Mouse (Mus musculus): ENCODE results near the gene Itpa. TPM values are rescaled to one million over a fixed set of nuclear protein-coding genes. Genes with fewer than 3 reads are reported as not detected.
"Not testable (repeated sequence)": the region's sequence is repeated elsewhere in the genome, so short reads cannot be mapped to it uniquely, and the experiment has no call there.

Gene Itpa
- total RNA-seq (2021) = 10 to 100 TPM; 32.7 to 35.2 TPM

GRCm38 (mm10) chr2:130667559-130667958 lies at the start of gene Itpa:
Itpa (plus strand) TSS chr2:130667610.
- DNase-seq = peak; percentile 85

DNA sequence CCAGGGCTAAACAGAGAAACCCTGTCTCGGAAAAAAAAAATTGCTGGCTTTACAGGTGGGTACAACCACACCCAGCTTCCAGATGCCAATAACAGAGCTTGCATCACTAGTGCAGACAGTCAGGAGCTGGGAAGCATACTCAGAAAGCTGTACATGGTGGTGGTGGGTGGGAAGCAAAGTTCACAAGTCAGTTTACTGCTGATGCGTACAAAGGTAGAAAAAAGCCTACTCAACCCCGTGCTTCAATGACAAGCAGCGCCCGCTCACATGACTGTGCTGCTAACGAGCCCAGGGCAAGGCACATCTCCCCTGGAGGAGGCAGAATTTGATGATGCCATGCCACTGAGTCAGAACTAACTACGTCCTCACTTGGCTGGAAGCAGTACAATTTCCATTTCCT lies 48.4 kb upstream of the Itpa start:
- DNase-seq = no peak

DNA sequence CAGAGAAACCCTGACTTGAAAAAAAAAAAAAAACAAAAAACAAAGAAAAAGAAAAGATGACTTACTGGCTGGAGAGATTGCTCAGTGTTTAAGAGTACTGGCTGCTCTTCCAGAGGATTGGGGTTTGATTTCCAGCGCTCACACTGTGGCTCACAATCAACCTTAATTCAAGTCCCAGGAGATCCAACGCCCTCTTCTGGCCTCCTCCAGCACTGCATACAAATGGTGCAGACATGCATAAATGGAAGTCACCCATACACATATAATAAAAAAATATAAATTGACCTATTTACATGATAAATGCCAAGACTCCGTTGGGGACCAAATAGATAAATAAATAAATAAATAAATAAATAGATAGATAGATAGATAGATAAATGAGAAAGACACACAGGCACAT lies 39.0 kb upstream of the Itpa start:
- peak; percentile 18 for DNase-seq

- no peak for DNase-seq
Observed at GRCm38 (mm10) chr2:130629080-130629838, 38.2 kb upstream of the Itpa start.

DNA sequence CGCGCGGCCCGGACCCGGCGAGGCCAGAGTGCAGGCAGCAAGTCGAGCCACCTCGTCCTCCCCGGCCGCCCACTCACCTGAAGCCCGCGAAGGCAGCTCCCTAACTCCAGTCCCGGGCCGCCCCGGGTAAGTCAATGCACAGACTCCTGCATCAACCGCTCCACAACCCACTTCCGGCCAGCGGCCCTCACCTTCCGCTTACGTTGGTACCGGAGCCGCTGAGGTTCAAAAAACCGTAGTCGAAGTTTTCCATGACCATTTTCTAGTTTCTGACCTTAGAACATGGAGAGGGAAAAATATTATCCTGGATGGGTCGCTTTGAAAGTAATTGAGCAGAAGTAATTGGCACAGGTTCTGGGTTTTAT lies 37.6 kb upstream of the Itpa start, which contains the start of the genes Fastkd5 and Ubox5:
TSS of gene Fastkd5 (minus strand) at position 189 of the 365 bp plus-strand sequence.
TSS of gene Ubox5 (minus strand) at position 200 of the 365 bp plus-strand sequence.
- DNase-seq = peak; percentile 96

DNA sequence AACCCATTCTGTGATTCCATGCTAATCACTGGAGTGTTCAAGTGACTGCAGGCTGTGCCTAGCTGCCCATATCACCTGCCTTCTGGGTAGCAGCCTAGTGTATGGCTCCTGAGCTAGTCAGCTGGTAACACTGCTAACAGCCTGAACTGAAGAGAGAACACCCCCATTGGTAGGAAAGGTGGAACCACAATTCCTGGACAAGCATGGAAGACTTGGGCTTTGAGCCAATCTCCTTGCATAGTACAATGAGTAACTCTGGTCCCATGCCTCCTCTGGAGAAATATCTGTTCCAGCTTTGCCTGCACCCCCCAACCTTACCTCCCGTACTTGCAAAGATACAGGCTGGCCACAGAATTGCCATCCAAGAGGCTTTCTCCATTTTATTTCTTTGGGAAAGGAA lies 35.0 kb upstream of the Itpa start:
- DNase-seq = no peak

GRCm38 (mm10) chr2:130632887-130633675 lies 34.3 kb upstream of the Itpa start:
- no peak for DNase-seq

- no peak for DNase-seq
Observed at GRCm38 (mm10) chr2:130634006-130634738, 33.2 kb upstream of the Itpa start.

- DNase-seq = peak; percentile 45
Observed at GRCm38 (mm10) chr2:130634739-130635411, 32.5 kb upstream of the Itpa start.

DNA sequence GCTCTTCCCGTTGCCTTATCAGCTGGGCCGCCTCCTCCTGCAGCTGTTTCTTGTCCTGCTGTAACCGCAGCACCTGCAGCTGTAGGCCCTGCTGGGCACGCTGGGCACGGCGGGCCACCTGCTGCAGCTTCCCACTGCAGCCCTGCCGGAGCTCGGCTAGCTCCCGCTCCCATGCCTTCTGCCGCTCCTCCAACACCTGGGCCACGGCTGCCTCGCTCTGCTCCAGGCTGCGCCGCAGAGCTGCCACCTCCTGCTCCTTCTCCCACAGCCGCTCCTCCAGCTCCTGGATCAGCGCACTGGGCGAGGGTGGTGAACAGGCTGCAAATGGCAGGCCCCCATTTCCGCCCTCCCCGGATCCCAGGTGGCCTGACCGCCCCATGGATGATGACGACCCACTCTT lies 31.6 kb upstream of the Itpa start:
- DNase-seq = no peak

- no peak for DNase-seq
Observed at GRCm38 (mm10) chr2:130638101-130638611, 29.3 kb upstream of the Itpa start.

- DNase-seq = no peak
Observed at GRCm38 (mm10) chr2:130639276-130639675, 28.1 kb upstream of the Itpa start.

- DNase-seq = no peak
Observed at GRCm38 (mm10) chr2:130641351-130642025, 25.9 kb upstream of the Itpa start.

GRCm38 (mm10) chr2:130642197-130642660 lies 25.2 kb upstream of the Itpa start:
- DNase-seq = no peak

- DNase-seq = peak; percentile 96
Observed at GRCm38 (mm10) chr2:130642684-130643369, 24.6 kb upstream of the Itpa start, which contains the start of gene Lzts3. Lzts3 (minus strand) TSS chr2:130642803.

DNA sequence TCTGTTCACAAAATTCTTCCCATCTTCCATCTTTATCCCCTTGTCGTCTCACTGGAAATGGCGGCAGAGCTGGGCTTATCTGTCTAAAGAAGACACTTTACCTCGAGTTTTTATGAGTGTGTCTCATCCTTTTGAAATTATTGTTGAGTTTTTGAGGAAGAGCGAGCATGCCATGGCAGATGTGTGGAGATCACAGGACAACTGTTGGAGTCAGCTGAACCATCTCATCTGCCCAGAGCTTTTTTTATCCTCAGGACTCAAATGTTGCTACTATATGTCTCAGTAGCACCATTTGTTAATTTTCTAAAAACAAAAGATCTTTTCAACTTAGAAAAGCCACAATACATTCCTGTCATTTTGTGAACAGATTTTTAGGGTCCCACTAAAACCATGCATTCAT lies 22.2 kb upstream of the Itpa start:
- DNase-seq = no peak

- DNase-seq = not testable (repeated sequence)
Observed at GRCm38 (mm10) chr2:130649028-130649427, 18.4 kb upstream of the Itpa start.

GRCm38 (mm10) chr2:130653303-130653702 lies 14.1 kb upstream of the Itpa start:
- no peak for DNase-seq

DNA sequence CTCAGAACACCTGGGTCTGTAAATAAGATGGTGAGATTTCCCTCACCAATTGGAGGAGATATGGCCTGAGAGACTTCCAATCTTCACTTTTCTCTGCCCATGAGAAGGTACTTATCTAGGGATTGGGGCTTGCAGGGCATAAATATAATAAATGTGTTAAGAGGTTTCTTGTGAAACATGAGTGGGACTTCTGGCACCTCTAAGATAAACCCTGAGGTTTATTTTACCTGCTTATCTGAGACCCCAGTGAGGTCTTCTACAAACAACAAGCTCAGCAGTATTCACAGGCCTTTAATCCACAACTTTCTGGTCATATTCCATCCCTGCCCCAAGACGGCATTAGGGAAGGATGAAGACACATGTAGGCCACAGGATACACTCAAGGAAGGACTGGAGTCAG lies 13.7 kb upstream of the Itpa start:
- DNase-seq = no peak

- no peak for DNase-seq
Observed at GRCm38 (mm10) chr2:130655660-130656339, 11.6 kb upstream of the Itpa start.
